Mouse (Mus musculus) CH12.LX (cell line): ENCODE data around the gene Lbp. TPM values are rescaled to one million over a fixed set of nuclear protein-coding genes. Genes with fewer than 3 reads are reported as not detected.

Experiments
- DNase-seq: peaks from one replicate; pipeline ENCODE4 v3.0.0-alpha.2; 2013; ENCODE audit errors: extremely low read depth
- H3K27ac ChIP-seq: 2 replicates; pipeline ENCODE4 v1.5.1; 2012; ENCODE audit warnings: low read depth, mild to moderate bottlenecking, control low read depth, moderate library complexity; ENCODE audit not compliant: insufficient read depth
- H3K27me3 ChIP-seq: replicated peaks from 2 replicates; pipeline ENCODE3; 2012; ENCODE audit warnings: inconsistent platforms
- H3K36me3 ChIP-seq, 2 experiments: replicated peaks in 1 of 2; 2 replicates each; pipeline versions ENCODE3 to v1.6.1; 2012; ENCODE audit warnings: inconsistent platforms in 1 of 2, low read length in 1 of 2, mild to moderate bottlenecking in 1 of 2, mixed read lengths in 1 of 2, moderate library complexity in 1 of 2; ENCODE audit not compliant: control insufficient read depth in 1 of 2, insufficient read depth in 1 of 2
- H3K4me1 ChIP-seq, 2 experiments: 2 replicates each; pipeline ENCODE4 v1.6.1; 2012; ENCODE audit warnings: inconsistent platforms in 1 of 2, moderate library complexity in 1 of 2; ENCODE audit not compliant: insufficient read depth in 2 of 2, control insufficient read depth in 1 of 2
- H3K4me2 ChIP-seq: 2 replicates; pipeline ENCODE4 v1.6.1; 2012; ENCODE audit warnings: low read depth, mild to moderate bottlenecking, control low read depth; ENCODE audit not compliant: poor library complexity, insufficient read depth, severe bottlenecking
- H3K4me3 ChIP-seq, 3 experiments: fragments of 150-350 bp in 1 of 3; sonication (generic) in 1 of 3; replicated peaks in 1 of 3; 2 replicates each; pipeline versions ENCODE3 to v1.5.1; 2011 to 2012; ENCODE audit warnings: low read depth in 2 of 3, low read length in 2 of 3, mild to moderate bottlenecking in 2 of 3, moderate library complexity in 2 of 3, control low read depth in 1 of 3, improper control_type of control experiment in 1 of 3, inconsistent platforms in 1 of 3, mixed read lengths in 1 of 3; ENCODE audit not compliant: poor library complexity in 1 of 3
- H3K79me2 ChIP-seq: replicated peaks from 2 replicates; pipeline ENCODE4 v1.6.1; 2012; ENCODE audit warnings: mild to moderate bottlenecking, moderate library complexity; ENCODE audit not compliant: control insufficient read depth, poor library complexity, insufficient read depth, severe bottlenecking; ENCODE audit errors: extremely low read depth
- H3K9ac ChIP-seq: 2 replicates; pipeline ENCODE4 v1.6.1; 2012; ENCODE audit warnings: low read depth, mild to moderate bottlenecking, control low read depth, moderate library complexity; ENCODE audit not compliant: insufficient read depth
- H3K9me3 ChIP-seq: replicated peaks from 2 replicates; pipeline ENCODE3; 2012; ENCODE audit warnings: low read length, inconsistent platforms, mixed read lengths
- BHLHE40 ChIP-seq: IDR thresholded peaks from 2 replicates; pipeline ENCODE4 v1.6.1; 2011; ENCODE audit warnings: mild to moderate bottlenecking, low read depth, low read length, improper control_type of control experiment
- CTCF ChIP-seq, 2 experiments: IDR thresholded peaks in 1 of 2; conservative IDR thresholded peaks in 1 of 2; 2 replicates each; pipeline ENCODE4 v1.5.1; 2011 to 2012; ENCODE audit warnings: low read depth in 2 of 2, low read length in 2 of 2, improper control_type of control experiment in 1 of 2, inconsistent platforms in 1 of 2, mild to moderate bottlenecking in 1 of 2, moderate library complexity in 1 of 2
- ETS1 ChIP-seq: conservative IDR thresholded peaks from 2 replicates; pipeline ENCODE4 v1.6.1; 2012; ENCODE audit warnings: low read depth, mild to moderate bottlenecking, inconsistent platforms, low read length, improper control_type of control experiment, moderate library complexity
- MAFK ChIP-seq: IDR thresholded peaks from 2 replicates; pipeline ENCODE4 v1.6.1; 2011; ENCODE audit warnings: low read length, improper control_type of control experiment; ENCODE audit not compliant: insufficient replicate concordance
- MAZ ChIP-seq: IDR thresholded peaks from 2 replicates; pipeline ENCODE4 v1.6.1; 2012; ENCODE audit warnings: low read depth, mild to moderate bottlenecking, inconsistent platforms, low read length, improper control_type of control experiment, moderate library complexity
- NELFE ChIP-seq: IDR thresholded peaks from 2 replicates; pipeline ENCODE4 v1.6.1; 2011; ENCODE audit warnings: low read depth, low read length, improper control_type of control experiment
- NRF1 ChIP-seq: IDR thresholded peaks from 2 replicates; pipeline ENCODE4 v1.6.1; 2014; ENCODE audit warnings: low read depth, mild to moderate bottlenecking, inconsistent platforms, low read length, improper control_type of control experiment, moderate library complexity
- PAX5 ChIP-seq: IDR thresholded peaks from 2 replicates; pipeline ENCODE4 v1.6.1; 2012; ENCODE audit warnings: low read length, inconsistent platforms, mixed read lengths
- RAD21 ChIP-seq: IDR thresholded peaks from 2 replicates; pipeline ENCODE4 v1.6.1; 2011; ENCODE audit warnings: low read depth, mild to moderate bottlenecking, low read length, improper control_type of control experiment, moderate library complexity
- SIN3A ChIP-seq: IDR thresholded peaks from 2 replicates; pipeline ENCODE4 v1.6.1; 2012; ENCODE audit warnings: low read length, improper control_type of control experiment, inconsistent platforms
- SMC3 ChIP-seq: IDR thresholded peaks from 2 replicates; pipeline ENCODE4 v1.6.1; 2011; ENCODE audit warnings: low read depth, low read length, improper control_type of control experiment
- TBP ChIP-seq: conservative IDR thresholded peaks from 2 replicates; pipeline ENCODE4 v1.6.1; 2011; ENCODE audit warnings: low read depth, low read length, improper control_type of control experiment
- UBTF ChIP-seq: IDR thresholded peaks from 2 replicates; pipeline ENCODE4 v1.6.1; 2012; ENCODE audit warnings: low read depth, mild to moderate bottlenecking, inconsistent platforms, low read length, improper control_type of control experiment, moderate library complexity
- ZKSCAN1 ChIP-seq: IDR thresholded peaks from 2 replicates; pipeline ENCODE4 v1.6.1; 2012; ENCODE audit warnings: low read depth, inconsistent platforms, low read length, improper control_type of control experiment, borderline replicate concordance
- ZMIZ1 ChIP-seq: IDR thresholded peaks from 2 replicates; pipeline ENCODE4 v1.6.1; 2012; ENCODE audit warnings: low read depth, mild to moderate bottlenecking, inconsistent platforms, low read length, improper control_type of control experiment
- ZNF384 ChIP-seq: IDR thresholded peaks from 2 replicates; pipeline ENCODE4 v1.6.1; 2012; ENCODE audit warnings: low read depth, low read length, improper control_type of control experiment, inconsistent platforms
- dilution Hi-C: fragments of 300-500 bp; cut with MboI; formaldehyde crosslinking; loops from 2 replicates; pipeline ENCODE4 v1.14.3; 2020; ENCODE audit warnings: low sequenced_read_pairs; ENCODE audit not compliant: extremely low pct_unique_long_range_greater_than_20kb, extremely low pct_ligation_motif_present
- in situ Hi-C: fragments of 300-500 bp; cut with MboI; formaldehyde crosslinking; loops from 3 replicates; pipeline ENCODE4 v1.14.3; 2019; ENCODE audit warnings: low sequenced_read_pairs, low pct_ligation_motif_present, low pct_unique_long_range_greater_than_20kb, mixed read lengths
- polyA plus RNA-seq: library from polyadenylated mRNA; unstranded; fragments of >175 nt; gene quantifications from 2 replicates; pipeline ENCODE4 v1.2.1, GENCODE M21; 2012; ENCODE audit warnings: low read depth; ENCODE audit not compliant: insufficient read length
- total RNA-seq, 2 experiments: library from RNA; depleted of rRNA; stranded (reverse); fragments of 300-350 nt in 1 of 2; fragments of >200 nt in 1 of 2; gene quantifications; 2 replicates each; pipeline ENCODE4 v1.2.3; 2012 to 2014

The Lbp gene
- total and polyA plus RNA-seq, 3 experiments = 0.04 to 0.27 TPM; not detected in 1

DNA sequence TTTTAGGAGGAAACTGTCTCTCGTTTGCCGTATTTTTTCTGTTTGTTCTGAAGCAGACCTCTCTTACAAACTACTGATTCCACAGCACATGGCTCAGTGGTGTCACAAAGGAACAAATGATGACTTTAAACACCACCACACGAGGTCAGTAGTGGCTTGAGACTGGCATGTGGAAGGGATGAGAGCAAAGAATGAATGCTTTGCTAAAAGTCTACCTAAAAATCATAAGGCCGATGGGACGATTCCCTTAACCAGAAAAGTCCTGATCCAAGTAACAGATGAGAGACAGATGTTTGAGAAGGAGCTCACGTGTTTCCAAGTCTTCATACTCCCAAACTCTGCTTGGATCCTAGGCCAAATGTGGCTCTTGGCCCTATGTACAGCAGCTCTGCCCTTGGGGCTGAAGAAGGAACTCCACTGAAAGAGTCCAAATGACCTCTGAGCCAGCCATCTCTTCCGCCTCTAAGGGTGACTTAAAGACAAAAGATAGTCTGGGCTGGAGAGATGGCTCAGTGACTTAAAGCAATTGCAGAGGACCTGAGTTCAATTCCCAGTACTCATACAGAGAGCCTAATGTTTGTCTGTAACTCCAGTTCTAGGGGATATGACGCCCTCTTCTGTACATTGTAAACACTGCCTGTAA is 55.5 kb downstream of the Lbp start:
- peak overlapping the region; percentile 49 for H3K4me2 ChIP-seq
- TF ChIP-seq UBTF = no peak
- 0 out of 2 replicates have a peak, but pooled peaks have one; percentile 1 for TF ChIP-seq MAFK
- peak; percentile 14; the same call in 1 of the 2 replicates for TF ChIP-seq SMC3
- peak; percentile 11; the same call in 1 of the 2 replicates for TF ChIP-seq TBP
- TF ChIP-seq BHLHE40 = no peak
- TF ChIP-seq MAZ = peak; percentile 36
- 0 out of 2 replicates have a peak, but pooled peaks have one; percentile 10 for TF ChIP-seq NELFE
- TF ChIP-seq ZNF384 = no peak
- no peak for TF ChIP-seq ETS1
- peak; percentile 41 to 44; a peak in 3 of 4 replicates for TF ChIP-seq CTCF (conservative IDR thresholded peaks at IDR 0.05 in 1 of 2, IDR thresholded peaks at IDR 0.05 in 1 of 2; ENCODE audit: low read depth in 2 of 2, low read length in 2 of 2)
- peak; percentile 49 for TF ChIP-seq RAD21
- dilution Hi-C loops = no loop called here
- H3K9ac ChIP-seq = peak overlapping the region; percentile 61
- peak; percentile 57 for DNase-seq
- in situ Hi-C loops = loop anchor here (25.0 kb wide), 1 partner anchor 276 kb away; no protein-coding TSS in a partner anchor
- peaks cover 13 to 35% of the 10 kb centered on the region in 2 experiments for H3K4me1 ChIP-seq
- H3K79me2 ChIP-seq = peaks cover 38% of the 10 kb centered on the region
- peaks cover 36 to 39% of the 10 kb centered on the region in 2 experiments for H3K36me3 ChIP-seq
- H3K27me3 ChIP-seq = no peaks in the 10 kb centered on the region
- no peaks in the 10 kb centered on the region for H3K9me3 ChIP-seq
- H3K27ac ChIP-seq = peak overlapping the region; percentile 75
- peak overlapping the region in 1 of 3 experiments; percentile 98 for H3K4me3 ChIP-seq

DNA sequence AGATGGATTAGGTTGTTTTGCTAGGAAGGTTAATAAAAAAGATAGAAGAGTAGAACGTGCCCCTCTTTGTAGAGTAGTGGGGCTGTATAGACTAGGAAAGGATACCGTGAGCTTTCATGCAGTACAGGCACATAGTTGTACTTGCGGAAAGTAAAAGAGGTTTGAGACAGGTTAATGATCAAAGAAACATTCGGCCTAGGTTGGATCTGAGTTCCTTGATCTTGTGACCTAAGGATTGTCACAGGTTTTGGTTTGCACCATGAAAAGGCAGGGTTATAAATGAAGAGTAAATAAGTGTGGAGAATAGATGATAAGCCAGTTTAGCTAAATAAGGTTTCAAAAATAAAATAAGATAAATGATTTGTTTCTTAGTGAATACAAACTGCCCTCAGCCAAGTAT is 57.9 kb downstream of the Lbp start:
- in situ Hi-C loops = loop anchor here (25.0 kb wide), 1 partner anchor 273 kb away; no protein-coding TSS in a partner anchor

More for the DNA sequence above, 57.9 kb downstream of the Lbp start:
- DNase-seq = no peak
- Histone ChIP-seq H3K4me2 (no peak overlapping the region), H3K4me1 (peaks cover 3 to 11% of the 10 kb centered on the region in 2 experiments), H3K27me3 (no peaks in the 10 kb centered on the region), H3K9me3 (no peaks in the 10 kb centered on the region)
- TF ChIP-seq NRF1 (no peak), NELFE (no peak), ZMIZ1 (no peak), PAX5 (no peak), ZKSCAN1 (no peak), SIN3A (no peak)
- TF ChIP-seq, all 38 proteins: peak for 0
- Histone ChIP-seq H3K79me2 (peaks cover 22% of the 10 kb centered on the region), H3K9ac (no peak overlapping the region), H3K36me3 (peaks cover 12 to 15% of the 10 kb centered on the region in 2 experiments), H3K4me3 (no peak overlapping the region), H3K27ac (no peak overlapping the region)
- dilution Hi-C loops = no loop called here
